Mouse (Mus musculus): Measurements from ENCODE around the gene Nrm.

Gene Nrm

GRCm38 (mm10) chr17:35861198-35861857, at the start of gene Nrm:
Gene Nrm (plus strand): TSS chr17:35861318.
- peak; percentile 78 to 89 for DNase-seq (ENCODE audit: low spot score in 2 of 2)

- no peak for DNase-seq (ENCODE audit: low spot score in 2 of 2)
Measured at GRCm38 (mm10) chr17:35812307-35812706, 48.8 kb upstream of the Nrm start.

GRCm38 (mm10) chr17:35812736-35813135, 48.4 kb upstream of the Nrm start:
- DNase-seq (ENCODE audit: low spot score in 2 of 2), result no peak

GRCm38 (mm10) chr17:35813245-35813647, 47.9 kb upstream of the Nrm start:
- peak; percentile 60 to 72 for DNase-seq (ENCODE audit: low spot score in 2 of 2)

GRCm38 (mm10) chr17:35813653-35814052, 47.5 kb upstream of the Nrm start:
- no peak for DNase-seq (ENCODE audit: low spot score in 2 of 2)

- DNase-seq (ENCODE audit: low spot score in 2 of 2), result no peak
Measured at GRCm38 (mm10) chr17:35814678-35815077, 46.4 kb upstream of the Nrm start.

- no peak for DNase-seq (ENCODE audit: low spot score in 2 of 2)
Measured at GRCm38 (mm10) chr17:35815836-35816235, 45.3 kb upstream of the Nrm start.

GRCm38 (mm10) chr17:35816686-35817085, 44.4 kb upstream of the Nrm start:
- no peak for DNase-seq (ENCODE audit: low spot score in 2 of 2)

- DNase-seq (ENCODE audit: low spot score in 2 of 2), result no peak
Measured at GRCm38 (mm10) chr17:35817226-35817625, 43.9 kb upstream of the Nrm start.

- DNase-seq (ENCODE audit: low spot score in 2 of 2), result no peak
Measured at GRCm38 (mm10) chr17:35820111-35820510, 41.0 kb upstream of the Nrm start.

GRCm38 (mm10) chr17:35821439-35822430, 39.4 kb upstream of the Nrm start, which contains the start of gene Ier3:
Gene Ier3 (plus strand): TSS chr17:35821684.
- peak in 1 of 2 experiments; percentile 70 for DNase-seq (ENCODE audit: low spot score in 2 of 2)

- no peak for DNase-seq (ENCODE audit: low spot score in 2 of 2)
Measured at GRCm38 (mm10) chr17:35822564-35822963, 38.6 kb upstream of the Nrm start.

- peak; percentile 73 to 79 for DNase-seq (ENCODE audit: low spot score in 2 of 2)
Measured at GRCm38 (mm10) chr17:35822964-35823937, 37.9 kb upstream of the Nrm start, which contains the start of gene Flot1. Gene Flot1 (plus strand): TSS chr17:35823230.

- no peak for DNase-seq (ENCODE audit: low spot score in 2 of 2)
Measured at GRCm38 (mm10) chr17:35824402-35824801, 36.7 kb upstream of the Nrm start.

GRCm38 (mm10) chr17:35825109-35825850, 35.8 kb upstream of the Nrm start:
- no peak for DNase-seq (ENCODE audit: low spot score in 2 of 2)

GRCm38 (mm10) chr17:35829737-35830136, 31.4 kb upstream of the Nrm start:
- peak; percentile 63 to 80 for DNase-seq (ENCODE audit: low spot score in 2 of 2)

GRCm38 (mm10) chr17:35832400-35833238, 28.5 kb upstream of the Nrm start:
- DNase-seq (ENCODE audit: low spot score in 2 of 2), result no peak

- no peak for DNase-seq (ENCODE audit: low spot score in 2 of 2)
Measured at GRCm38 (mm10) chr17:35833239-35833751, 27.8 kb upstream of the Nrm start.

GRCm38 (mm10) chr17:35833894-35834293, 27.2 kb upstream of the Nrm start:
- DNase-seq (ENCODE audit: low spot score in 2 of 2), result no peak

Data from frontal cortex, postnatal 10 days (tissue).